In the genomic region with DNA sequence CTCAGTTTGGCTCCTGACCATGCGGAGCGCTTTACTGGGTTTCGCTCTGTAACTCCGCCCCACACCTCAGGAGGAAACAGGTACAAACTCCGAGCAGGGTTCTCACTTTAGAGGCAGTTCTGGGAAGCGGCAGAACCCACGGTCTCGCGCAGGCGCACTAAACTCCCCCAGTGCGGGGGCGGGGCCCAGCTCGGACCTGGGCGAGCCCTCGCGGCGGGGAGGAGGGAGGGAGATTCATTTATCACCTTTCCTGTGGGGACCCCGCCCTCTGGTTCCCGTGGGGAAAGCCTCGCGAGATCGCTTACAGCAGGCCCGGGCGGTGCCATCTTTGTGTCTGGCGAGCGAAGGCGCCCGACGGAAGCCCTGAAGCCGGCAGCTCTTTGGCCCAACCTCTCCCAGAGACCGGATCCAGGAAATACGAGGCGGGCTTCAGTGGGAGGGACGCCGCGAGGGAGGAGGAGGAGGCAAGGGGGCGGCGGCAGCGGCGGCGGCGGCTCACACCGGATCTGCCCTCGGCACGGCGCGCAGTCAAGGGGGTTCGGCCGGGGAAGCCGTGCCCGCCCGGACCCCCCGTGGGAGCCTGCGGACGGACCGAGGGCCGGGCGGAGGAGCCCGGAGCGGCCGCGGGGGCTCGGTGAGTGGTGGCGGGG, we compare ENCODE assay signal across 8 mouse cellular contexts. TPM values are rescaled to one million over a fixed set of nuclear protein-coding genes. Genes with fewer than 3 reads are reported as not detected.
A peak's percentile ranks its signal among the peaks of the same experiment; 100 is the strongest.
DNase-seq lines count a peak whose midpoint lies in the region; ATAC-seq and TF ChIP-seq lines count a peak whose summit lies in the region.

TSS of gene Tab3 (plus strand) at position 491 of the 650 bp plus-strand sequence.

- peak; percentile 96 for ATAC-seq in G1E (ENCODE audit: extremely low read depth, insufficient number of reproducible peaks, low FRiP score, poor library complexity, severe bottlenecking)
- peak; percentile 99 for ATAC-seq in forebrain, embryonic 16.5 days
- peak; percentile 98 for ATAC-seq in lung, embryonic 14.5 days (ENCODE audit: insufficient read depth)

- TF ChIP-seq POLR2A in olfactory bulb, adult 2 months (IDR thresholded peaks at IDR 0.05; ENCODE audit: insufficient read depth, low read depth, low read length) = peak; percentile 45; the same call in 1 of the 2 replicates
- TF ChIP-seq POLR2A in thymus, adult 2 months (IDR thresholded peaks at IDR 0.05; ENCODE audit: control insufficient read depth, extremely low read depth, insufficient read depth, low read length, poor library complexity) = 0 out of 2 replicates have a peak, but pooled peaks have one; percentile 18

- DNase-seq in G1E (ENCODE audit: low spot score) = peak; percentile 71
- peak; percentile 93 to 95 for DNase-seq in cerebellum, adult 18-20 months
- peak; percentile 88 to 90 for DNase-seq in heart, postnatal 36 days
- DNase-seq in layer of hippocampus, adult 2 months (ENCODE audit: low spot score in 2 of 2) = peak; percentile 87 to 93
- DNase-seq in lung, embryonic 14.5 days = peak; percentile 96
- peak; percentile 94 for DNase-seq in thymus, adult 2 months

- peaks cover 4% of the 10 kb centered on the region for H3K36me3 ChIP-seq in G1E (replicated peaks)
- H3K36me3 ChIP-seq in forebrain, embryonic 16.5 days (ENCODE audit: control insufficient read depth, insufficient read depth) = no peaks in the 10 kb centered on the region
- no peaks in the 10 kb centered on the region for H3K36me3 ChIP-seq in lung, embryonic 14.5 days (ENCODE audit: insufficient read depth)
- H3K36me3 ChIP-seq in thymus, adult 2 months (ENCODE audit: control insufficient read depth, insufficient read depth, low read length) = no peaks in the 10 kb centered on the region

- H3K4me1 ChIP-seq in G1E (ENCODE audit: insufficient read depth, low read depth, low read length) = peaks cover 12% of the 10 kb centered on the region
- 0 out of 2 replicates have a peak, but pooled peaks cover 2% of the 10 kb centered on the region for H3K4me1 ChIP-seq in forebrain, embryonic 16.5 days (replicated peaks; ENCODE audit: control insufficient read depth, insufficient read depth, low read length)
- H3K4me1 ChIP-seq in lung, embryonic 14.5 days (ENCODE audit: insufficient read depth) = no peaks in the 10 kb centered on the region
- peaks cover 2% of the 10 kb centered on the region; the same call in 1 of the 2 replicates for H3K4me1 ChIP-seq in olfactory bulb, adult 2 months (ENCODE audit: control insufficient read depth, insufficient read depth, low read length)
- H3K4me1 ChIP-seq in thymus, adult 2 months (replicated peaks; ENCODE audit: control insufficient read depth, insufficient read depth, low read length) = no peaks in the 10 kb centered on the region

- intact Hi-C loops in heart, postnatal 36 days (cut with DNase I) = loop anchor here (10.0 kb wide), 1 partner anchor 201 kb away; the partner anchor contains the start of gene Gk

- H3K9me3 ChIP-seq in G1E (replicated peaks) = no peaks in the 10 kb centered on the region
- H3K9me3 ChIP-seq in forebrain, embryonic 16.5 days (ENCODE audit: control insufficient read depth, low read length) = no peaks in the 10 kb centered on the region
- H3K9me3 ChIP-seq in lung, embryonic 14.5 days (ENCODE audit: low read depth, low read length) = no peaks in the 10 kb centered on the region

- WGBS in forebrain, embryonic 16.5 days = 29% methylated on average over 47 of the region's 64 CpGs
- 17% methylated on average over 29 of the region's 64 CpGs for WGBS in lung, embryonic 14.5 days
- 14% methylated on average over 61 of the region's 64 CpGs for WGBS in olfactory bulb, adult 2 months
- WGBS in thymus, adult 2 months = 7% methylated on average over 33 of the region's 64 CpGs

- H3K4me3 ChIP-seq in G1E (ENCODE audit: low read depth, low read length) = peak within 1 kb of the TSS; percentile 78
- H3K4me3 ChIP-seq in forebrain, embryonic 16.5 days (replicated peaks; ENCODE audit: low read length) = peak within 1 kb of the TSS; percentile 65
- H3K4me3 ChIP-seq in layer of hippocampus, adult 2 months = peak within 1 kb of the TSS; percentile 68
- peak within 1 kb of the TSS; percentile 62 for H3K4me3 ChIP-seq in lung, embryonic 14.5 days (ENCODE audit: low read depth, low read length)
- H3K4me3 ChIP-seq in olfactory bulb, adult 2 months (ENCODE audit: insufficient read depth, low read depth, low read length) = peak within 1 kb of the TSS; percentile 86
- peak within 1 kb of the TSS; percentile 85 for H3K4me3 ChIP-seq in thymus, adult 2 months (ENCODE audit: control insufficient read depth, insufficient read depth, low read length)

- H3K27me3 ChIP-seq in G1E (ENCODE audit: insufficient read depth, low read length) = peaks cover 2% of the 10 kb centered on the region; the same call in 1 of the 2 replicates
- no peaks in the 10 kb centered on the region for H3K27me3 ChIP-seq in forebrain, embryonic 16.5 days (replicated peaks; ENCODE audit: control insufficient read depth, insufficient read depth, low read length)
- H3K27me3 ChIP-seq in lung, embryonic 14.5 days (ENCODE audit: insufficient read depth, low read length) = no peaks in the 10 kb centered on the region
- H3K27me3 ChIP-seq in thymus, adult 2 months (ENCODE audit: control insufficient read depth, insufficient read depth, low read length) = no peaks in the 10 kb centered on the region

- no peak for TF ChIP-seq CTCF in G1E (IDR thresholded peaks at IDR 0.05; ENCODE audit: low read depth, low read length)
- TF ChIP-seq CTCF in layer of hippocampus, adult 2 months (conservative IDR thresholded peaks at IDR 0.05) = no peak
- no peak for TF ChIP-seq CTCF in lung, embryonic 14.5 days (IDR thresholded peaks at IDR 0.05; ENCODE audit: low read depth)
- no peak for TF ChIP-seq CTCF in olfactory bulb, adult 2 months (IDR thresholded peaks at IDR 0.05; ENCODE audit: insufficient read depth, low read depth, low read length)
- no peak for TF ChIP-seq CTCF in thymus, adult 2 months (IDR thresholded peaks at IDR 0.05; ENCODE audit: borderline replicate concordance, control insufficient read depth, extremely low read depth, insufficient read depth, low read length, poor library complexity)

- peak within 1 kb of the TSS; percentile 66 for H3K4me2 ChIP-seq in forebrain, embryonic 16.5 days (ENCODE audit: low read length)
- H3K4me2 ChIP-seq in lung, embryonic 14.5 days = peak within 1 kb of the TSS; percentile 61

- H3K27ac ChIP-seq in forebrain, embryonic 16.5 days (ENCODE audit: low read length) = peak within 1 kb of the TSS; percentile 44
- peak within 1 kb of the TSS; percentile 83 for H3K27ac ChIP-seq in layer of hippocampus, adult 2 months
- H3K27ac ChIP-seq in lung, embryonic 14.5 days (ENCODE audit: low read depth) = no peak within 1 kb of the TSS
- H3K27ac ChIP-seq in olfactory bulb, adult 2 months (ENCODE audit: insufficient read depth, low read depth, low read length) = peak within 1 kb of the TSS; percentile 37; the same call in 1 of the 2 replicates
- peak within 1 kb of the TSS; percentile 43; the same call in 1 of the 2 replicates for H3K27ac ChIP-seq in thymus, adult 2 months (ENCODE audit: control insufficient read depth, insufficient read depth, low read length)

- H3K9ac ChIP-seq in forebrain, embryonic 16.5 days (replicated peaks; ENCODE audit: low read depth, low read length) = peak within 1 kb of the TSS; percentile 78
- peak within 1 kb of the TSS; percentile 80 for H3K9ac ChIP-seq in lung, embryonic 14.5 days

RNA-seq across cellular contexts. Expression of gene Tab3, which starts in this region (rescaled TPM):
- 42.0 and 49.4 TPM in 2 replicates for total RNA-seq in G1E (2014; fragmentation: Nextera tagmentation)
- total RNA-seq in G1E (2017) = 12.2 and 15.7 TPM in 2 replicates
- polyA plus RNA-seq in G1E (2012) = 3.5 and 3.8 TPM in 2 replicates
- 8.2 and 8.5 TPM in 2 replicates for polyA plus RNA-seq in forebrain, embryonic 16.5 days (2015; fragmentation: Nextera tagmentation; extraction: Ambion mirVana)
- 10 to 100 TPM in 1 of 2 experiments, 1 to 10 TPM in 1; 8.0 to 11.2 TPM for total RNA-seq in heart, postnatal 36 days (2021)
- total RNA-seq in layer of hippocampus, adult 2 months (2021) = 10 to 100 TPM; 16.7 to 18.8 TPM
- polyA plus RNA-seq in lung, embryonic 14.5 days (2014; fragmentation: Nextera tagmentation; extraction: Ambion mirVana) = 3.6 and 4.4 TPM in 2 replicates
- polyA plus RNA-seq in olfactory bulb, adult 2 months (2012; ENCODE audit: insufficient read depth, insufficient read length, low replicate concordance, missing spikeins) = not detected in 2 replicates
- polyA plus RNA-seq in thymus, adult 2 months (2012; rRNA removed) = 7.0 and 10.4 TPM in 2 replicates
